Mouse (Mus musculus): ENCODE measurements around the gene Tmem115. TPM values are rescaled to one million over a fixed set of nuclear protein-coding genes. Genes with fewer than 3 reads are reported as not detected.
"Not testable (repeated sequence)": the region's sequence is repeated elsewhere in the genome, so short reads cannot be mapped to it uniquely, and the experiment has no call there.

Tmem115 gene
- total RNA-seq, 2 experiments from 2014 or later, result 22.1 to 22.8 TPM

- no peak for DNase-seq
Measured at GRCm38 (mm10) chr9:107571534-107572326, 38.0 kb downstream of the Tmem115 start.

DNA sequence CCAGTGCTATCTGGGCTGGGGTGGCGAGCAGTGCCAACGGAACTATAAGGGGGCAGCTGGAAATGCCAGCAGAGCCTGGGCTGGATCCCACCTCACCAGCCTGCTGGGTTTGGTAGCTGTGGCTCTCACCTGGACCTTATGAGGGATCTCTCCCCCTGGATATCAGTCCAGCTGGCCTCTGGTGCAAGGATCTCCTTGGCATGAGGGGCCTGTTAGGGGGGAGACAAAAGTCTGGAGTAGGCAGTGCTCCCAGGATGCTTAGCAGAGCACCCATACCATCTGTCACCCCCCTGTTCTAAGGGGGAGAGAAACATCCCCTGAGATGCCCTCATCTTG is 38.5 kb downstream of the Tmem115 start:
- DNase-seq, result no peak

DNA sequence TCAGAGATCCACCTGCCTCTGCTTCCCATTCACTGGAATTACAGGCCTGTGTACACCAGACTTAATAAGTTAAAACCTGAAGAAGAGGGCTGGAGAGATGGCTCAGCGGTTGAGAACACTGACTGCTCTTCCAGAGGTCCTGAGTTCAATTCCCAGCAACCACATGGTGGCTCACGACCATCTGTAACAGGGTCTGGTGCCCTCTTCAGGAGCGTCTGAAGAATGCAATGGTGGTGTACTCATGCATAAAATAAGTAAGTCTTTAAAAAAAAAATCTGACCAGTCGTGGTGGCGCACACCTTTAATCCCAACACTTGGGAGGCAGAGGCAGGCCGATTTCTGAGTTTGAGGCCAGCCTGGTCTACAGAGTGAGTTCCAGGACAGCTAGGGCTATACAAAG is 40.0 kb downstream of the Tmem115 start:
- not testable (repeated sequence) for DNase-seq

DNA sequence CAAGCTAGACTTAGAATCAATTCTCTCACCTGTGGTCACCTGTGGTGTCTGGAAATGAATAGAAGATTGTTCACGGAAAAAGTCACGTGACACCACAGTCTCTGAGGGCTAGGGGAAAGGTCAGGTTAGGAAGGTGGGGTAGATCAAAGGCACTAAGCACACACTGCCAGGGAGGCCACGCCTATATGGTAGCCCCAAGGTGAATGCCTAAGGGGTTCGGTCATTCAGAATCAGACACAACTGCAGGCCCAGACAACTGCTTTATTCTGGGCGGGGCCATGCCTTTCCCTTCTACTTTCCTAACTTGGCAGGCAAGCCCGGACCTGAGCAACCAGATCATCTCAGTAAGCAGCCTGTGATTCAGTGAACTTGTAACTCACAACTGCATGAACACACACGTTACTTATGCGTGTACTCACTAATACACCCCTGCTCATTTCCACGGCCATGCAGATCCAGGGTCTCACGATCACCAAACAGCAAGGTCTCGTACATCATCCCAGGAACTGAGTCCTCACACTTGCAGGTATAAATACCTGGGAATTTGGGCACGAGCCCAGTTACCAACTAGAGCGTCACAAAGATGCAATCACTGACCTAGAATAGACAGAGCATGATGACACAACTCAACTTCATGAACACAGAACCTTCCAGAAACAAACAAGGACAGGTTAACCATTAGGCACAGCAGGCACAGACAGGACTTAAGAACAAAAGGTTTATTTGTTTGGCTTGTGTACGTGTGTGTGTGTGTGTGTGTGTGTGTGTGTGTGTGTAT is 42.0 kb downstream of the Tmem115 start:
- no peak for DNase-seq

DNA sequence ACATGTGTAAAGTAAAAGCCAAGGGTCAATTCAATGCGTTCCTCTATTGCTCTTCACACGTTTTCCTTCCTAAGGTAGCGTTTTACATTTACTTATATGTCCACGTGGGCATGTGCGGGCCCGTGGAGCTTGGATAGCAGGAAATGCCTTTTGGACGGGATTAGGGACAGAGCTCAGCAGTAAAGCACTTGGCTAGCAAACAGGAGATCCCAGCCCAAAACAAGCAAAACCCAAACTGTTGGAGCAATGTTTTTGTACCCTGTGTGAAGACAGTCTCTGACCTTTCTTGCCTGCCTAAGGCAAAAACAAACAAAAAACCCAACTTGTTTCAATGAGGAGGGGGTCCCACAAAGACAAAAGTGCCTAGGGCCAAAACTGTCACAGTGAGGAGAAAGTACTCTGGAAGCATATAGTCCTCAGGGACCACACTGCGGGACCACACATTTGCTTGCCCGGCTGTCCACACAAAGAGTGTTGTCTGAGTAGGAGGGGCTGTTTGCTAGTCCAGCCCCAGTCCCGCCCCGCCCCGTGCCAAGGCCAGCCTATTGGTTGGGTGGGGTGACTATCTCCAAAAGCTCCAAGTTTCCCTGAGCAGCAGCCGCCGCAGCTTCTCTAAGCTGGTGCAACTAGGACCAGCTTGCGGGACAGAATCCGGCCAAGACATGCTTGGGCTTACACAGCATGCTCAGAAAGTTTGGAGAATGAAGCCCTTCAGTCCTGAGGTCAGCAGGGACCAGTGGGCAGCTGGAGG is 42.8 kb downstream of the Tmem115 start, which contains the start of gene Hyal1:
Gene Hyal1, plus strand, starts transcription at position 571 of the 751 bp plus-strand sequence.
- DNase-seq, result peak; percentile 88

GRCm38 (mm10) chr9:107577871-107578270 is 44.1 kb downstream of the Tmem115 start:
- DNase-seq, result no peak

GRCm38 (mm10) chr9:107578587-107578986 is 44.8 kb downstream of the Tmem115 start, which contains the start of gene Naa80:
Gene Naa80 (plus strand): TSS chr9:107578887.
- DNase-seq, result no peak

DNA sequence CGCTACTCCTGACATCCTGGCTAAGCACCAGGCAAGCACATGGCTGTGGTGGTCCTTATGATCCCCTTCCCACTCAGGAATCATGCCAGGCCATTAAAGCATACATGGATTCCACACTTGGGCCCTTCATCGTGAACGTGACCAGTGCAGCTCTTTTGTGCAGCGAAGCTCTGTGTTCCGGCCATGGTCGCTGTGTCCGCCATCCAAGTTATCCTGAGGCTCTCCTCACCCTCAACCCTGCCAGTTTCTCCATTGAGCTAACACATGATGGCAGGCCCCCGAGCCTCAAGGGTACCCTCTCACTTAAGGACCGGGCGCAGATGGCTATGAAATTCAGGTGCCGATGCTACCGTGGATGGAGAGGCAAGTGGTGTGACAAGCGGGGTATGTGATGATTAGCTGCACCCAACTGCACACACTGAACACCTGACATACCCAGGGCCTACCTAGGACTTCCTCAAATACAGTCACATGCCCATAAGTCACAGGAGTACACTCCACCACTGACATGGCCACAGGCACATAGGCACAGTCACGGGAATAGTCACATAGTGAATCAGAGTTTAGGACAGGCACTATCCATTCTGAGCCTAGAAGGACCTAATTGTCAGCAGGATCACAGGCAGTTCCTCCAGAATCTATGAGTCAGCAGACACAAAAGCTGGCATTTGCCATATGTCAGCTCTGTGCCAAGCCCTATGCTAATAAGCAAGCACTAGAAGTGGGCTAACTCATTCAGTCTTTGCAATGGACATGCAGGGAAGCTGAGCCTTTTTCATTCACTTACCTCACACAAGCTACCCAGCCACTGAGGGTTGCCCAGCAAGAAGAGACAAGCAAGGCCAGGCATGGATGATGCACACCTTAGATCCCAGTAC is 45.5 kb downstream of the Tmem115 start:
- no peak for DNase-seq

DNA sequence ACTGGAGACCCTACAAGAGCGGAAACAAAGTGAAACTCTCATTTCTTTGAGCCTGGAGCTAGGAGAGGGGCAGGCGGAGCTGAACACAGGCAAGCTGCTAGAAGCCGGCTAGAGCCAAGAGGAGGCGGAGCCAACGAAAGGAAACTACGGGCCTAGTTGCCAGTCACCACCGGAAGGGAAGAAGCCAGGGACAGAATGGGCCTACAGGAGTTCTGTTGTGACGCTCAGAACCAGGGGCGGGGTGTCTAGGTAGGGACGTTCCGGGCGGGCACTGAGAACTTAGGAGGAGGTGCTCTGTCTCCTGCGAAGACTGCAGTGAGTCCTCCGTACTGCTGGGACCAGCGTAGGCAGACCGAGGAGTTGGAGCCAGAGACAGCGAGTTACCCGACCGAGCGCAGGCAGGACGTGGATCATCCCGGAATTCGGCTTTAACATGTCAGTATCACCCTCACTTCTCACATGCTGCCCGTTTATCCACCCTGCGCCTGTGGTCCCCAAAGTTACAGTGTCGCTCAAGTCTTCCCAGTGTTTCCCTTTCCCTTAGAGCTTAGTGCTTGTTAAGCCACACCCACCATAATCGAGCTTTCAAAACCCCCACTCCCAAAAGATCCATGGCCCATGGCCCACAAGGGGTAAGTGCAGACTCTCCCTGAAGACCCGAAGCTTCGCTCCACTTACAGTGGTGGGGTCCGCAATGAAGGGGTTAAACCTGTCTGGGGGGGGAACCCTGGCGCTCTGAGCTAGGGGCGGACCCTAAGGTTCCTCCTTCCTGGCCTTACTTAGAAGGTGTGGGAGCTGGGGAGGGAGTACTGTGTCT is 47.0 kb downstream of the Tmem115 start, which contains the start of gene Hyal3:
Gene Hyal3, plus strand, starts transcription at position 318 of the 817 bp plus-strand sequence.
- DNase-seq, result peak; percentile 91

- DNase-seq, result no peak
Measured at GRCm38 (mm10) chr9:107581584-107581983, 47.8 kb downstream of the Tmem115 start.

- no peak for DNase-seq
Measured at GRCm38 (mm10) chr9:107582509-107583062, 48.8 kb downstream of the Tmem115 start.

DNA sequence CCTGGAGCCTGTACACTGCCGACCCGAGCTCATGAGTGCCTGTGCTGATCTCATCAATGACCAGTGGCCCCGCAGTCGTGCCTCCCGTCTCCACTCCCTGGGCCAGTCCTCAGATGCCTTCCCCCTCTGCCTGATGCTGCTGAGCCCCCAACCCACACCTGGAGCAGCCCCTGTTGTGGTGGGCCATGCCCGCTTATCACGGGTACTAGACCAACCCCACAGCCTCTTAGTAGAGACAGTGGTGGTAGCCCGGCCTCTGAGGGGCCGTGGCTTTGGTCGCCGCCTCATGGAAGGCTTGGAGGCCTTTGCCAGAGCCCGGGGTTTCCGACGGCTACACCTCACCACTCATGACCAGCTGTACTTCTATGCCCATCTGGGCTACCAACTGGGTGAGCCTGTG is 49.4 kb downstream of the Tmem115 start:
- DNase-seq, result no peak

GRCm38 (mm10) chr9:107586504-107586903 is 52.8 kb downstream of the Tmem115 start:
- DNase-seq, result no peak

- peak; percentile 95 for DNase-seq
Measured at GRCm38 (mm10) chr9:107586974-107587832, 53.5 kb downstream of the Tmem115 start, which contains the start of gene Ifrd2. Gene Ifrd2 (plus strand): TSS chr9:107587642.

- peak; percentile 68 for DNase-seq
Measured at GRCm38 (mm10) chr9:107587833-107588639, 54.3 kb downstream of the Tmem115 start.

Measured in heart, postnatal 4 days (tissue).